Mouse (Mus musculus): Measurements from ENCODE around the gene Mex3a. TPM values are rescaled to one million over a fixed set of nuclear protein-coding genes. Genes with fewer than 3 reads are reported as not detected.

Mex3a gene
- 37.4 and 38.0 TPM in 2 replicates for polyA plus RNA-seq (2016; fragmentation: Nextera tagmentation; extraction: Ambion mirVana)

DNA sequence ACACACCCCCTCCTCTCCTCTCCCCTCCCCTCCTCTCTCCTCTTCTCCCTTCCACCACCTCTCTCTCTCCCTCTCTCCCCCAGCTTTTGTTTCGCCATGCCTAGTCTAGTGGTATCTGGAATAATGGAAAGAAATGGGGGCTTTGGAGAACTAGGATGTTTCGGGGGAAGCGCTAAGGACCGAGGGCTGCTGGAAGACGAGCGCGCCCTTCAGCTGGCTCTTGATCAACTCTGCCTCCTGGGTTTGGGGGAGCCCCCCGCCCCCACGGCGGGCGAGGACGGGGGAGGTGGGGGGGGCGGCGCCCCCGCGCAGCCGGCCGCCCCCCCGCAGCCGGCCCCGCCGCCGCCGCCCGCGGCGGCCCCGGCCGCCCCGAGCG is at the start of gene Mex3a:
TSS of gene Mex3a (plus strand) at position 97 of the 376 bp plus-strand sequence.
- Histone ChIP-seq H3K36me3 (peaks cover 31% of the 10 kb centered on the region), H3K27ac (peak within 1 kb of the TSS; percentile 99), H3K9ac (replicated peaks) (peak within 1 kb of the TSS; percentile 97), H3K4me1 (replicated peaks) (peaks cover 60% of the 10 kb centered on the region), H3K4me3 (replicated peaks) (peak within 1 kb of the TSS; percentile 75), H3K9me3 (no peaks in the 10 kb centered on the region), H3K4me2 (peak within 1 kb of the TSS; percentile 94), H3K27me3 (no peaks in the 10 kb centered on the region)
- no peak for ATAC-seq (ENCODE audit: insufficient number of reproducible peaks, insufficient read depth, low FRiP score, low TSS enrichment, low read depth)
- WGBS = 2% methylated on average over 29 of the region's 31 CpGs

DNA sequence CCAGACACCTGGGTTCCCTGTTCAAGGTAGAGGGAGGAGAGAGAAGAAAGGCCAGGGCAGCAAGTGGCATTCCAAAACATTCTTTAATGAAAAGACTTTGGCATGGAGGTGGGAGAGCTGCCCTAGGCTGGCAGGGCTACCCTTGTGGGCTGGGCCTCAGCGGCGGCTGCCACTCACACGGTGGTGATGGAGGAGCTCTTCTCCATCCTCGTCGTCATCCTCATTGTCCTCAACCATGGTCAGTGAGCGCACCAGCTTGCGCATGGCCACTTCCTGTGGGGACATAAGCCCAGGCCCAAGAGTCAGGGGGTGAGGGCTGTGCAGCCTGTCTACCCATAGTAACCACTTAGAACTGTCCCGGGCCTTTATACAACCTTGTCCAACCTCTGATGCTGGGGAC is 49.1 kb upstream of the Mex3a start:
- H3K4me3 ChIP-seq (replicated peaks) = no peak overlapping the region
- no peak overlapping the region for H3K27ac ChIP-seq
- no peak overlapping the region for H3K4me2 ChIP-seq
- no peaks in the 10 kb centered on the region for H3K9me3 ChIP-seq
- H3K4me1 ChIP-seq (replicated peaks) = peaks cover 8% of the 10 kb centered on the region; the same call in 1 of the 2 replicates
- 81% methylated on average over 8 of the region's 8 CpGs for WGBS
- peaks cover 71% of the 10 kb centered on the region for H3K27me3 ChIP-seq
- no peak for ATAC-seq (ENCODE audit: insufficient number of reproducible peaks, insufficient read depth, low FRiP score, low TSS enrichment, low read depth)
- peaks cover 20% of the 10 kb centered on the region for H3K36me3 ChIP-seq
- H3K9ac ChIP-seq (replicated peaks) = no peak overlapping the region

DNA sequence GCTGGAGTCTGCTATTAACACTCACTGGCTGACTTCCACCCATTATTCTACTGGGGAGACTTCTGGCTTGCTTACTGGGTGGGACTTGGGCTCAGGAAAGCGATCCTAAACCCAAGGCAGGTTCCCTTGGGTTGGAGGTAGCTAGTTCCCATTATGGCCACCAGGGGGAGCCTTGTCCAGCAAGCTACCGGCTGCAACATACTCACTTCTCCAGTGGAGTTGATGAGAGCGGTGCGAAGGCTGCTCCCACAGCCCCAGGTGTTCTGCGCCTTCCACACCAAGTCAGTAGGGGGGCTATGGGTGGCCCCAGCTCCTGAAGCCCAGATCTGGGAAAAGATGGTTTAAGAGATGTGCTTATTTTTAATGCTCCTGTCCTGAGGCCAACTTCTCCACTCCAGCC is 48.6 kb upstream of the Mex3a start:
- no peak overlapping the region for H3K4me2 ChIP-seq
- H3K36me3 ChIP-seq = peaks cover 20% of the 10 kb centered on the region
- H3K9me3 ChIP-seq = no peaks in the 10 kb centered on the region
- H3K4me3 ChIP-seq (replicated peaks) = no peak overlapping the region
- peaks cover 13% of the 10 kb centered on the region for H3K4me1 ChIP-seq (replicated peaks)
- H3K27ac ChIP-seq = no peak overlapping the region
- H3K27me3 ChIP-seq = peaks cover 72% of the 10 kb centered on the region
- H3K9ac ChIP-seq (replicated peaks) = no peak overlapping the region
- peak; percentile 46; the same call in 1 of the 2 replicates for ATAC-seq (ENCODE audit: insufficient number of reproducible peaks, insufficient read depth, low FRiP score, low TSS enrichment, low read depth)
- 4% methylated on average over 5 of the region's 5 CpGs for WGBS

DNA sequence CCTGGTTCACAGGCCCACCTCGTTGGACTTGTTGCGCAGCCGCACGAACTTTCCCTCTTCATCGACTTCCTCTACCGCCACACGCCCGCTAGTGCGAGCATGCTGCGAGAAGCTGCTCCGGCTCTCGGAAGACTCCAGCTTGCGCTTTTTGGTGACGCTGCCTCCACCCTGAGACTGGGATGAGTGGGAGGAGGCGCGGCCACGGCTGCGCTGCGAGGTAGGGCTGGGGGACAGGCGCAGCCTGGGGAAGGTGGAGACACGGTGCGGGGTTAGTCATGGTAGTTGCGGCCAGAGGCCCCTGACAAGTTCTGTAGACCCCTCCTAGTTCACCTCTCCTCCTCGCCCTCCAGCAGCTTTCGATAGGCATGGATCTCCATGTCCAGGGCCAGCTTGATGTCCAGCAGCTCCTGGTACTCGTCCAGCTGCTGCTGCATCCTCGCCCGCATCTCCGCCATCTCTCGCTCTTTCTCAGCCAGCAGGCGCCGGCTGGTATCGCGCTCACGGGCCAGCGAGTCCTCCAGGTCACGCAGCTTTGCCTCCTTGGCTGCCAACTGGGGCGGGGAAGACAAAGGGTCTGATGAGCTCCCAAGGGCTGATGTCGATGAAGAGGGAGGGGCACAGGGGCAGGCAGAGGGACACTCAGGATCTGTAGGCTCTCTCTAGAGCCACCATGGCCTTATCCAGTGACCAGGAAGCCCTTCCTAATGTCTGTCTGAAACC is 47.4 kb upstream of the Mex3a start:
- ATAC-seq (ENCODE audit: insufficient number of reproducible peaks, insufficient read depth, low FRiP score, low TSS enrichment, low read depth) = no peak

DNA sequence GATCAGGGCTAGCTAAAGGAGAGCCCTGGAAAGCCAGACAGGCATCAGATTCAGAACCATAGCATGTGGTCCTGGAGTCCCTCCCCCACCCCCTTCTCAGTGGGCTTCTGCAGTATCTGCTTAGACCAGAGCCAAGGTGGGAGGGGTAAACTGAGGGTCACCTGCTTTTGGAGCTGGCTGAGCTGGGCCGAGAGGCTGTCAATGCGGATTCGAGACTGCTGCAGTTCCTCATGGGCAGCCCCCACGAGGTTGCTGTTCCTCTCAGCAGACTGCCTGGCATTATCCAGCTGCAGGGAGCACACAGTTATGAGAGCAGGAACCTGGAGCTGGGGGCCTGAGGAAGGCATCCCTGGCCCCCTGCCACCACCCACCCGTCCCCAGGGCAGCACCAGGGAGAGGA is 46.2 kb upstream of the Mex3a start:
- Histone ChIP-seq H3K27me3 (peaks cover 67% of the 10 kb centered on the region), H3K4me3 (replicated peaks) (no peak overlapping the region), H3K4me2 (no peak overlapping the region), H3K27ac (no peak overlapping the region), H3K9me3 (no peaks in the 10 kb centered on the region), H3K36me3 (peaks cover 20% of the 10 kb centered on the region), H3K9ac (replicated peaks) (no peak overlapping the region), H3K4me1 (replicated peaks) (peaks cover 31% of the 10 kb centered on the region)
- 67% methylated on average over 5 of the region's 5 CpGs for WGBS
- no peak for ATAC-seq (ENCODE audit: insufficient number of reproducible peaks, insufficient read depth, low FRiP score, low TSS enrichment, low read depth)

More for the DNA sequence above, 47.4 kb upstream of the Mex3a start:
- Histone ChIP-seq H3K27me3 (peaks cover 72% of the 10 kb centered on the region), H3K9ac (replicated peaks) (peak overlapping the region; percentile 51), H3K27ac (no peak overlapping the region), H3K4me1 (replicated peaks) (peaks cover 23% of the 10 kb centered on the region), H3K4me3 (replicated peaks) (peak overlapping the region; percentile 31), H3K36me3 (peaks cover 20% of the 10 kb centered on the region), H3K9me3 (no peaks in the 10 kb centered on the region), H3K4me2 (peak overlapping the region; percentile 51)
- WGBS = 10% methylated on average over 39 of the region's 39 CpGs

DNA sequence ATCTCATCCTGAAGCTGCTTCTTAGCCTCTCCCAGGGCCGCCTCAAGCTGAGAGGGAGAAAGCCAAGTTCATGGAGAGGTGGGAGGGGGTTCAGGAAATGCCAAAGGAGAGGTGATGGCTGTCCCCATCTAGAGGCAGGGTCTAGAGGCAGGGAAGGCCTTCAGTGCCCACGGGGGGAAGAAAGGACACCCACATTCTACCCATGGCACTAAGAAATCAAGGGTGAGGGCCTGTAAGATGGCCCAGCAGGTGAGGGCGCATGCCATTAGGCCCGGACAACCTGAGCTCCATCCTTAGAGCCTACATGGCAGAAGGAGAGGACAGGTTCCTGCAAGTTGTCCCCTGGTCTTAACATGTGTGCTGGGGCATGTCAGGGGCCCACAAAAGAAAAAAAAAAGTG is 45.3 kb upstream of the Mex3a start:
- Histone ChIP-seq H3K9ac (replicated peaks) (no peak overlapping the region), H3K27ac (no peak overlapping the region), H3K4me1 (replicated peaks) (peaks cover 31% of the 10 kb centered on the region), H3K4me3 (replicated peaks) (no peak overlapping the region), H3K27me3 (peaks cover 62% of the 10 kb centered on the region), H3K9me3 (no peaks in the 10 kb centered on the region), H3K4me2 (no peak overlapping the region), H3K36me3 (peaks cover 20% of the 10 kb centered on the region)
- ATAC-seq (ENCODE audit: insufficient number of reproducible peaks, insufficient read depth, low FRiP score, low TSS enrichment, low read depth) = no peak
- WGBS = 64% methylated on average over 4 of the region's 4 CpGs

DNA sequence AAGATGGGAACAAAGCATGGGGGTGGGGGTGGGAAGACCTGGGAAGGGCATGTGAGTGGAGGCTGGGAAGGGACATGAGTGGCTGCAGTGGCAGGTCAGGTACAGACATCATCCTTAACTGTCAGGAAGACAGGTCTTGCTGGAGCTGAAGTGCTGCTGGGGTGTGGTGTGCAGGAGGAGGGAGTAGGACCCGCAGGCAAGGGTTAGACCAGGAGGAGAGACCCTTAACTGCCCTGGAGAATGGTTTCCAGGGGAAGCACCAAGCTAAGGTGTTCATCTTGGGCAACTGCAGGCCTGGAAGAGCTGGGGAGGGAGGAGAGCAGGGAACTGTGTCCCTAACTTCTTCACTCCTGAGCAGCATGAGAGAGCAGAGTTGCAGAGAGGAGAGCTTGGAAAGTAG is 44.8 kb upstream of the Mex3a start:
- Histone ChIP-seq H3K4me3 (replicated peaks) (no peak overlapping the region), H3K27me3 (peaks cover 57% of the 10 kb centered on the region), H3K36me3 (peaks cover 20% of the 10 kb centered on the region), H3K4me1 (replicated peaks) (peaks cover 33% of the 10 kb centered on the region), H3K9ac (replicated peaks) (no peak overlapping the region), H3K27ac (no peak overlapping the region), H3K9me3 (no peaks in the 10 kb centered on the region), H3K4me2 (no peak overlapping the region)
- 69% methylated on average over 1 of the region's 1 CpGs for WGBS
- ATAC-seq (ENCODE audit: insufficient number of reproducible peaks, insufficient read depth, low FRiP score, low TSS enrichment, low read depth) = no peak

DNA sequence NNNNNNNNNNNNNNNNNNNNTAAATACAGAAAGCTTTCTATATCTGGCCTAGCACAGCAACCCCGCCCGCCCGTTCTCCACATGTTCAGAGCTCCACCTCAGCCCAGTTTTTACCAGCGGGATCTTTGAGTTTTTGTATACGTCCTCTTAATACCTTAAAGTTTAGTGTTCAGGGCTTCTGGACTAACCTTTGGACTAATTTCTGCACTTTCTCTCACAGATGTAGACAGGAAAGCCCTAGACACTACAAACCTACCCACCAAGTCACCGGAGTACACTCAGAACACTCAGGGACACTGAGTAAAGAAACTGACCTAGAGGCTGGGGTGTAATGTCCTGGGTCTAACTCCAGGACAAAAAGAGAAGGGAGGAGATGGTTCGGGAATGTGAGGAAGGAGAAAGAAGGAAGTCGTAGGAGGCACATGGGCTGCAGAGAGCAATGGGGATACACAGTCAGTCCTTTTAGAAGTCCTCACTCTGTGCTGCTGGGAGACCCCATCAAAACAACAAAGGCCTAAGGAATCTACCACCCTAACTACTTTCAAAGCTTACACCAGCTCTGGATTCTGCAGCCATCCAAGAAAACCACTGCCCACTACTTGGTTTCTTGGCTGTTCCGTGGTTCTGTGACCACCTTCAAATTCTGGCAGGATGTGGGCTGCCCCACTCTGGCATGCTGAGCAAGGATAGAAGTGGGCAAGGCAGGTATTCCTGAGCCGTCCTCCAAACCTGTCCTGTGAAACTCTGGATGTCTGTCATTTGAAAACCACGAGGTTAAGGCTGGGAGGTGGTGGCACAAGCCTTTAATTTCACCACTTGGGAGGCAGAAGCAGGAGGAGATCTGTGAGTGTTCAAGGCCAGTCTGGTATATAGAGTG is 38.3 kb upstream of the Mex3a start:
- Histone ChIP-seq H3K27ac (peak overlapping the region; percentile 81), H3K4me2 (peak overlapping the region; percentile 76; the same call in 1 of the 2 replicates), H3K4me1 (replicated peaks) (peaks cover 45% of the 10 kb centered on the region), H3K27me3 (no peaks in the 10 kb centered on the region), H3K4me3 (replicated peaks) (no peak overlapping the region), H3K9ac (replicated peaks) (no peak overlapping the region), H3K9me3 (no peaks in the 10 kb centered on the region), H3K36me3 (no peaks in the 10 kb centered on the region)
- 79% methylated on average over 11 of the region's 11 CpGs for WGBS
- no peak for ATAC-seq (ENCODE audit: insufficient number of reproducible peaks, insufficient read depth, low FRiP score, low TSS enrichment, low read depth)

DNA sequence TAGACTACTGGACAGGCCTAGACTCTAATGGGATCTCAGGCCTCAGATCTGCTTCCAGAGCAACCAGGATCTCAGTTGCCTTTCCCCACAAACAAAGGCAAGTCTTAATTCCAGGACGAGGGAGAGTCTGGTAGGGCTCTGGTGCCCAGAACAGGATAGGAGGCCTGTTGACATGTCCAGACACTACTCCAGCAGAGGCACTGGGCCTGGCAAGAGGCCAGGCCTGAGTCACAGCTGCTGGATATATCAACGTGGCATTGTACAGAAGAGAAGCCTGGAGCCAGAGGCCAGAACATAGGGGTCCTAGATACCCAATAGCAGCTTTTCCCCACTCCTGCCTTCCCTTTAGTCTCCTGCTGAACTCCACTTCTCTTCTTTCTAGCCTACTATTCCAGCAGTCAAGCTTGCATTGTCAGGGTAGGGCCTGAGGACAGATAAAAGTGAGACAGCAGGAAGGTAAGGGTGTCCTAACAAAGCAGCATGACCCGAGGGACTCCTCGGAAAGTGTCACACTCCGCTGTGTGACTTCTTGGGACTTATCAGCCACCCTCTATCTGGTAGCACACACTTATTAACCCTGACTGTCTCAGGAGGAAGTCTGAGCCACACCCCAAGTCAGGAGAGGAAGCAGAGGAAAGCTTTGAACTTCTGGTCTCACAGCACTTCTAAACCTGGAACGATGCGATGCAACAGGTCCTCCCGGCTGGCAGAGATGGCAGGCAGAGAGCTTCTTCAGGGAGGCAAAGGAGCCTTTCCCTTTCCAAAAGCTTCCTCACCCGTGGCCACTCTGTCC is 37.2 kb upstream of the Mex3a start:
- no peaks in the 10 kb centered on the region for H3K27me3 ChIP-seq
- H3K36me3 ChIP-seq = no peaks in the 10 kb centered on the region
- no peak overlapping the region for H3K4me3 ChIP-seq (replicated peaks)
- no peak overlapping the region; the same call in 1 of the 2 replicates for H3K9ac ChIP-seq (replicated peaks)
- H3K9me3 ChIP-seq = no peaks in the 10 kb centered on the region
- no peak overlapping the region for H3K4me2 ChIP-seq
- H3K4me1 ChIP-seq (replicated peaks) = peaks cover 38% of the 10 kb centered on the region
- ATAC-seq (ENCODE audit: insufficient number of reproducible peaks, insufficient read depth, low FRiP score, low TSS enrichment, low read depth) = no peak
- peak overlapping the region; percentile 46; the same call in 1 of the 2 replicates for H3K27ac ChIP-seq
- WGBS = 63% methylated on average over 9 of the region's 9 CpGs

DNA sequence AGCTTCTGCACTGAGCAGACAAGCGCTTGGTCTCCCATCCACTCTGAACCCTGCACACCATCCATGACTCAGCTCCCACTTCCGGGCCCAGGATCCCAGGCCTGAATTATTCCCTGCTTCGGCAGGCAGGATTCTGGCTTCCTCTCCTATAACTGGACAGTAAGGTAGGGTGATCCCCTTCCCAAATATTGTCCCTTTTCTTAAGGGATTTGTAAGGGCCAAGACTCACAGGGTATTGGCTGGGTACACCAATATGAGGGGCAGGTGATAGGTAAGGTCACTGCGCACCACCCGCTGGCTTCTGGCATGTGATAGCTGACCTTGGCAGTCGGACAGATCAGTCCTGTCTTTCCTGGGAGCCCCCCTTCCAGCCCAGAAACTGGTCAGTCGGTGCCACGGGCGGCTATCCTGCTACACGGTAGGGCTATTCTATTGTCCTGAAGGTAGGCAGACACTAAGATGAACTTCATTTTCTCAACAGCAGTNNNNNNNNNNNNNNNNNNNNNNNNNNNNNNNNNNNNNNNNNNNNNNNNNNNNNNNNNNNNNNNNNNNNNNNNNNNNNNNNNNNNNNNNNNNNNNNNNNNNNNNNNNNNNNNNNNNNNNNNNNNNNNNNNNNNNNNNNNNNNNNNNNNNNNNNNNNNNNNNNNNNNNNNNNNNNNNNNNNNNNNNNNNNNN is 36.3 kb upstream of the Mex3a start:
- no peak overlapping the region for H3K27ac ChIP-seq
- no peaks in the 10 kb centered on the region for H3K9me3 ChIP-seq
- H3K27me3 ChIP-seq = peaks cover 3% of the 10 kb centered on the region
- ATAC-seq (ENCODE audit: insufficient number of reproducible peaks, insufficient read depth, low FRiP score, low TSS enrichment, low read depth) = no peak
- no peak overlapping the region for H3K4me2 ChIP-seq
- 87% methylated on average over 10 of the region's 10 CpGs for WGBS
- H3K4me1 ChIP-seq (replicated peaks) = peaks cover 31% of the 10 kb centered on the region
- H3K4me3 ChIP-seq (replicated peaks) = no peak overlapping the region
- no peak overlapping the region for H3K9ac ChIP-seq (replicated peaks)
- no peaks in the 10 kb centered on the region for H3K36me3 ChIP-seq
